7 mouse cellular contexts compared by ENCODE assay signal in the genomic region with DNA sequence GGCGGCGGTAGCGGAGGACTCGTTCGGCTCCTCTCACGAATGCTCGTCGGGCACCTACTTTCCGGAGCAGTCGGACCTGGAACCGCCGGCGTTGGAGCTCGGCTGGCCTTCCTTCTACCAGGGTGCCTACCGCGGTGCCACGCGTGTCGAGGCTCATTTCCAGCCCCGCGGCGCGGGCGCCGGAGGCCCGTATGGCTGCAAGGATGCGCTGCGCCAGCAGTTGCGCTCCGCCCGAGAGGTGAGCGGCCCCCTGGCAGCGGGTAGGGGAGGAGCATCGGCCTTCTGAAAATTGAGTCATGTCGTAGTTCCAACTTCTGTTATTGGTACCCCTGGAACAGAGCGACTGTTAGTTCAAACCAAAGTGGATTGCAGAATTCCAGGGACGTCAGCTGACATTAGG. TPM values are rescaled to one million over a fixed set of nuclear protein-coding genes. Genes with fewer than 3 reads are reported as not detected.
DNase-seq lines count a peak whose midpoint lies in the region; ATAC-seq lines count a peak whose summit lies in the region.

No protein-coding gene starts in this region.

- WGBS in neural tube, embryonic 14.5 days: under 1% methylated on average over 37 of the region's 37 CpGs

- peak overlapping the region; percentile 43 for H3K4me3 ChIP-seq in neural tube, embryonic 14.5 days (ENCODE audit: low read depth, low read length)

- no peak overlapping the region for H3K27ac ChIP-seq in neural tube, embryonic 14.5 days (ENCODE audit: low read depth, low read length)

- peak overlapping the region; percentile 45 for H3K9ac ChIP-seq in neural tube, embryonic 14.5 days (replicated peaks; ENCODE audit: low read depth, low read length)

- H3K9me3 ChIP-seq in neural tube, embryonic 14.5 days (ENCODE audit: control insufficient read depth, low read length): no peaks in the 10 kb centered on the region

- ATAC-seq in neural tube, embryonic 14.5 days (ENCODE audit: low read depth): 0 out of 2 replicates have a peak, but pooled peaks have one; percentile 10

- H3K4me1 ChIP-seq in neural tube, embryonic 14.5 days (ENCODE audit: control insufficient read depth, insufficient read depth, low read length): peaks cover 4% of the 10 kb centered on the region; the same call in 1 of the 2 replicates

- H3K4me2 ChIP-seq in neural tube, embryonic 14.5 days (ENCODE audit: low read depth, low read length): peak overlapping the region; percentile 99

- peak; percentile 52 for DNase-seq in ovary, postnatal 36 days (ENCODE audit: low spot score)
- DNase-seq in ovary, adult 18-20 months (ENCODE audit: low spot score): no peak
- peak; percentile 31 to 48 for DNase-seq in adrenal gland, postnatal 36 days
- peak; percentile 40 for DNase-seq in forelimb bud, embryonic 11.5 days (ENCODE audit: low read depth, low spot score)
- DNase-seq in liver: peak; percentile 71
- DNase-seq in left cerebral cortex, adult 8-10 months (ENCODE audit: low spot score in 2 of 2): no peak

- no peaks in the 10 kb centered on the region for H3K27me3 ChIP-seq in neural tube, embryonic 14.5 days (ENCODE audit: control insufficient read depth, insufficient read depth, low read length)

- H3K36me3 ChIP-seq in neural tube, embryonic 14.5 days (ENCODE audit: control insufficient read depth, insufficient read depth, low read length): no peaks in the 10 kb centered on the region

RNA-seq across cellular contexts. Expression of a gene that starts 0.5 kb away (rescaled TPM):
- 1 to 10 TPM; 1.6 to 1.9 TPM for total RNA-seq in adrenal gland, postnatal 36 days (2021)
- 4.0 and 6.9 TPM in 2 replicates for polyA plus RNA-seq in neural tube, embryonic 14.5 days (2014; fragmentation: Nextera tagmentation; extraction: Ambion mirVana)
- total RNA-seq in left cerebral cortex, adult 8-10 months (2022): 1 to 10 TPM; 1.2 to 2.5 (median 1.3) TPM

RNA-seq across cellular contexts. Expression of a gene that starts 26.3 kb away (rescaled TPM):
- total RNA-seq in adrenal gland, postnatal 36 days (2021): 10 to 100 TPM; 10.6 to 11.2 TPM
- 14.5 TPM in 2 replicates for polyA plus RNA-seq in neural tube, embryonic 14.5 days (2014; fragmentation: Nextera tagmentation; extraction: Ambion mirVana)
- total RNA-seq in left cerebral cortex, adult 8-10 months (2022): 10 to 100 TPM; 18.5 to 24.0 (median 20.4) TPM

Comparison
In these comparisons a context has a peak if more than half of its experiments do, and no peak if none do; other contexts are left out.
1. DNase-seq: peak in ovary, postnatal 36 days (single experiment), adrenal gland, postnatal 36 days (2 of 2), forelimb bud, embryonic 11.5 days (single experiment) and liver (single experiment); none in ovary, adult 18-20 months (single experiment) and left cerebral cortex, adult 8-10 months (0 of 2).